Mouse (Mus musculus): ENCODE measurements around the gene Mdm2.

Mdm2 gene

DNA sequence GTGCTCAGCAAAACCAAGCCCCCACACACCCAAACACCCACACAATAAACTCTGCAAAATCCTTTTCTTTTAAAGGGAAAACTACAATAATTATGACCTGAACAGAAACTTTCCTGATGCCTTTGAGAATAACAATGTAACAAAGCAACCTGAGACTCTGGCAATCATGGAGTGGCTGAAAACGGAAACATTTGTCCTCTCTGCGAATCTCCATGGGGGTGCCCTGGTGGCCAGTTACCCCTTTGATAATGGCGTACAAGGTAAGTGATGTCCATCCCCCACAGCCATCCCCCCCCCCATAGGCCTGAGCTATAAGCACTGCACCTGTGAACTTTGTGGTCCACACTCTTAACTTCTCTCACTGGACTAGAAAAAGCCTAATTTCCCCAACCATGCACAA, 40.5 kb downstream of the Mdm2 start:
- DNase-seq (ENCODE audit: low spot score in 2 of 2) = no peak

DNA sequence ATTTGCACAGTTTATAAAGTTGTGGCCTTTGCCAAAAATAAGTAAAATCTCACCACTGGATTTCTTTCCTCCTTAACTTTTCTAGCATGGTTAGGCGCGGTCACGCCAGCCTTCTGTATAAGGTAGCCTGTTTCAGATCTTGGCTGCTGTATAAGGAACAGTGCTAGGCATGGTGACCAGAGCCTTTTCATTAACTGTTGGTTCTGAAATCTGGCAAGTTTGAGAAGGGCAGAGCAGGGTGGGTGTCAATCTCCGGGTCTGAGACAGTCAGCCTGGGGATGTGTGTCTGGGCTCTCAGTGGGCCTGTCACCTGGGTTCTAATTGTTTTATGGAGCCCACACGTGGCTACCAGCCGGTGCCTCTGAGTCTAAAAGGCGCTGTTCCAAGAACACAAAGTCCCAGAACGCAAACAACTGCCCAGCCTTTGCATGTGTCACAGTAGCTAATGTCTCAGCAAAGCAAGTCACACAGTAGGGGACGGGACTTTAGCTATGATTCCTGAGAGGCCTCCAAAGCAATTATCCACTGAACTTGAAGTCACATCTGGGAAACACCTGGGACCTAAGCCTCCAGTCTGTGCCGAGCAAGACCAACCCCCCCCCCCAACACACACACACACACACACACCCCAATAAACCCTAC, 41.0 kb downstream of the Mdm2 start:
- no peak for DNase-seq (ENCODE audit: low spot score in 2 of 2)

DNA sequence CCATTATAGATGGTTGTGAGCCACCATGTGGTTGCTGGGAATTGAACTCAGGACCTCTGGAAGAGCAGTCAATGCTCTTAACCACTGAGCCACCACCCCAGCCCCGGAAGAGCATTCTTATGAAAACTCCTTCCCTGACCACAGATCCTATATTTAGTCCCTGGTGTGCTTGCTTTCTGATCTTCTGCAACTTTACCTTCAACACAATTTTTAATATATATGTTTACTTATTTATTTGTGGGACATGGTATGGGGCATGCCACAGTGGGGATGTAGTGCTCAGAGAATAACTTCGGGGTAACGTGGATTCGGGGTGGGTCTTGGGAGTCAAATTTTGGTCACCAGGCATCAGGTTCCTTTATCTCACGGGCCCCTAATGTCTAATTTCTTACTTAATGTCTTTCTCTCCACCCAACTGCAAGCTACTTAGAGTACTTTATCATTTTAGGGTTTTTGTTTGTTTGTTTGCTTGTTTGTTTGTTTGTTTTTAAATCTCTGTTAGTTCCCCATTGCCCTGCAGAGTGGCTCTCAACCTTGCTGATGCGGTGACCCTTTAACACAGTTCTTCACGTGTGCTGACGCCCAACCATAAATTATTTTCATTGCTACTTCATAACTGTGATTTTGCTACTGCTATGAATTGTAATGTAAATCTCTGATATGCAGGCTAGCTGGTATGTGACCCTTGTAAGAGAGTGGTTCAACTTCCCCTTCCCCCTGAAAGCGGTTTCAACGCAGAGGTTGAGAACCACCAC, 41.8 kb downstream of the Mdm2 start:
- no peak for DNase-seq (ENCODE audit: low spot score in 2 of 2)

DNA sequence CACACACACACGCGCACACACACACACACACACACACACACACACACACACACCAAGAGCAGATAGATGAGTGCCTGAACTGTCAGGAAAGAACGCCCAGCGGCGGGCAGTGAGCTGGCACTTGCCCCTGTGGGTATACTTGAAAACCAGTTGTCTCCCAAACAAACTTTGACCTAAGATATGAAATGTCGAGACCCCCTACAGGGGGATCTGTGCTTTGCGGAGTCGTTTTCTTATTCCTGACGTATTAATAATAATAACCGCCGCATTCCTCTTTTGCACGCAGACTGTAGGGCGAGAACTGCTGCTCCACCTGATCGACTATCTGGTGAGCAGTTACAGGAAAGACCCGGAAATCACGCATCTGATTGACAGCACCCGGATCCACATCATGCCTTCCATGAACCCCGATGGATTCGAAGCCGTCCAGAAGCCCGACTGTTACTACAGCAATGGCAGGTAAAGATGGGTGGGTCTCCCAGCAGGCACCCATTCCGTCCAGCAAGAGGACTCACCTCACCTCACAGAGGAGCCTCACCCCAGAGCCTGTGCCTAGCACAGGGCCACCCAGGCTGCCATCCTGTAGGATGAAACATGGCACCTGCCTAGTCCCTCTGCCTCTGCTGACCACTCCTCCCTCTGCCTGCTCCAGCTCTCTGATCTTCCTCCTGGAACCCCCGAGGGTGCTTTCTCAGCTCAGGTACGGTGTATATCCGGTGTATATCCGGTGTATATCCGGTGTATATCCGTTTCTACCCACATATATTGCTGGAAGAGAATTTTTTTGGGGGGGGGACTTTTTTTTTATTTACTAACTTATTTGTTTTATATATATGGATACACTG, 42.7 kb downstream of the Mdm2 start:
- DNase-seq (ENCODE audit: low spot score in 2 of 2) = no peak

DNA sequence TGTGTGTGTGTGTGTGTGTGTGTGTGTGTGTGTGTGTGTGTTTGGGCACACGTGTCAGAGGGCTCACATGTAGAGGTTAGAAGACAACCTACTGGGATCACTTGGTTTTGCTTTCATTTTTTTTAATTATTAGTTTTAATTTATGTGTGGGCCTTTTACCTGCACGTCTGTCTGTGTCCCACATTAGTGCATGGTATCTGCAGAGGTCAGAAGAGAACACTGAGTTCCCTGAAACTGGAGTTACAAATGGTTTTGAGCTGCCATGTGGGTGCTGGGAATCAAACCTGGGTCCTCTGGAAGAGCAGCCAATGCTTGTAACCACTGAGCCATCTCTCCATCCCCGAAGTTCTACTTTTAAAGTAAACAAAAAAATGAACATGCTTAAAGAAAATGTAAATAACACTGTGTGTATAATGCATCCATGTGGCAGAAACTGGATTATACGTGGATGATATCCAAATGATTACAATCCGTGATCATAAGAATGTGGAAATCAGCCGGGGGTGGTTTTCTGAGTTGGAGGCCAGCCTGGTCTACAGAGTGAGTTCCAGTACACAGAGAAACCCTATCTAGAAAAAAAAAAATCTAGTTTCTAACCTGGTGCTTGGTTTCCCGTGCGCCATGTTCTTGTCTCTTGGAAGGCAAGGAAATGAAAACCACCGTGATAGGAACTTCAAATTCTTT, 43.5 kb downstream of the Mdm2 start:
- DNase-seq (ENCODE audit: low spot score in 2 of 2) = no peak

DNA sequence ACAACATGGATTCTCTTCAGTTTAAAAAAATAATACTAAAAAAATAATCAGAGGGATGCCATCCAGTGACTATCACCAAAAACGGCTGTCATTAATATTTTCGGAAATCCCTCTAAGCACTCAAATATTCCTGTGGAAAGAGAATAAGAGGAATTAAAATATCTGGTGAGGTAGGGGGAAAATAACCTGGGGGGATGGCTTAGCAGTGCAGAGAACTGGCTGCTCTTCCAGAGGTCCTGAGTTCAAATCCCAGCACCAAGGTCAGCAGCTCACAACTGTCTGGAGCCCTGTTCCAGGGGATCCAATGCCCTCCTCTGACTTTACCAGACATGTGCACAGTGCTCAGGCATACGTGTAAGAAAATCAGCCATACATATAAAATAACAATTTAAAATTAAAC, 44.2 kb downstream of the Mdm2 start:
- DNase-seq (ENCODE audit: low spot score in 2 of 2) = no peak

DNA sequence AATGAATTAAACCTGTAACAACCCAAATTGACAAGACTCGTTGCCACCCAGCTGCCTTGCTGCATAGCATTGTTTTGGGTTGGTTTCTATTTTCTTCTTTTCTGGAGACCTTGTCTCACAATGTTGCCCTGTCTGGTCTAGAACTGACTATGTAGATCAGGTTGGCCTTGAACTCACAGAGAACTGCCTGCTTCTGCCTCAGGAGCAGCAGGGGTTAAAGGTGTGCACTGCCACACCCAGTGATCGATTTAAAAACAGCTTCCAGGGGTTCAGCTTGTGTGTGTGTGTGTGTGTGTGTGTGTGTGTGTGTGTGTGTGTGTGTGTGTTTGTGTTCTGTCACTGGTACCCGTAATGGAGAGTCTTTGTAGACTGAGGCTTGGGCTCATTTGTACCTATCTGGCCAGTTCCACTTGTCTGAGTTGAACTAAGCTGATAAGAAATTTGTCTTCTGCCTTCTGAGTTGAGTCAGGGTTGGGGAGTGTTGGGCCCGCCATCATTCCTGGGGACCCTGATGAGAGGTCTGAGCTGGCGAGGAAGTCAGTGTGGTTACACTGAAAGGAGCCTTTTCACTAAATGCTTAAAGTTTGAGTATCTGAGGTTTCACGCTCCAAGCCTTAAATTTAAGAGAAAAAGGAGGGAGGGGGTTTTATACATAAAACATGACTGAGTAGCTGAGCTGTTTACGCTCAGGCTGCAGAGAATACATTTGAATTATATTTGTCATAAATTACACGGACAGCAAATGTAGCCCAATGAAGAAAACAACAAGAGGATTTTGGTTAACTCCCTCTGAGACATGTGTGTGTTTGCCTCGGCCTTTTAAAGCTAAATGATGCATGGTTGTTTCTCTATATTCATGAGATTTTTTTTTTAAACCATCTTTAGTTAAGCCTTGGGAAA, 44.9 kb downstream of the Mdm2 start:
- DNase-seq (ENCODE audit: low spot score in 2 of 2) = no peak

DNA sequence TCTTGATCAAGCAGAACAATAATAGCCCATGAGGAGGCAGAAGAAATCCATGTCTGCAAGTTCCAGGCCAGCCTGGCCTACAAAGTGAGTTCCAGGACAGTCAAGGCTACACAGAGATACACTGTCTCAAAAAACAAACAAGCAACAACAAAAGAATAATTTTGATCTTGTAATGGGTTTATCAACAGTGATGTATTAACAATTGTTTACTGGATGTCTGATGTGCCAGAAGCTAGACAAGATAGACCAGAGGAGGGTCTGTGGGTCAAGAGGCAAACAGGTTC, 45.7 kb downstream of the Mdm2 start:
- DNase-seq (ENCODE audit: low spot score in 2 of 2) = no peak

DNA sequence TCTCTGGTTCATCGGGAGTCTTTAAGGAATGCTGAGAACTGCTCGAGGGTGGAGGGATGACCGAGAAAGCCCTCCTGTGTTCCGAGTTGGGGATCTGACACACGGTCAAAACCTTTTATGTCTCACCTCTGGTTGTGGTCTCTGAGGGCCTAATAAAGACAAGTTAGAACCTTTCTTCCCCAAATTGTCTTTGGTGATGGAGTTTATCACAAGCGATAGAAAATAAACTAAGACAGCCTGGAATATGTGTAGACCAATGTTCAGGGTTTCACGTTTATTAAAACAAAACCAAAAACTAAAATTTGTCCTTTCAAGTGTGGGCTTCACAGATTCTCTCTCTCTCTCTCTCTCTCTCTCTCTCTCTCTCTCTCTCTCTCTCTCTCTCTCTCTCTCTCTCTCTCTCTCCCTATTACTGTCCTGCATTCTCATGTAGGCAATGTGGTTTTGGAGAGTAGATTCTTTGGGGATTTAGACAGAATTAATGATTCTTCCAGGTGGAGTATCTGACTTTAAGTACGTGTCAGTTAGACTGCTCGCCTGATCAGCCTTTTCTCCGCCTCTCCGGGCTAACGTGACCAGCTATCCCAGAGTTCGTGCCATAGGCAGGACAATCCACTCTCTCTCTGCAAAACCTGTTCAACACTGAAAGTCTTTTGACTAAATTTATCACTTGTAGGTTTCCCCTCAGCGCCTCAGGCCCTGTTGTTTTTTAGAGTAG, 46.2 kb downstream of the Mdm2 start:
- DNase-seq (ENCODE audit: low spot score in 2 of 2) = no peak

DNA sequence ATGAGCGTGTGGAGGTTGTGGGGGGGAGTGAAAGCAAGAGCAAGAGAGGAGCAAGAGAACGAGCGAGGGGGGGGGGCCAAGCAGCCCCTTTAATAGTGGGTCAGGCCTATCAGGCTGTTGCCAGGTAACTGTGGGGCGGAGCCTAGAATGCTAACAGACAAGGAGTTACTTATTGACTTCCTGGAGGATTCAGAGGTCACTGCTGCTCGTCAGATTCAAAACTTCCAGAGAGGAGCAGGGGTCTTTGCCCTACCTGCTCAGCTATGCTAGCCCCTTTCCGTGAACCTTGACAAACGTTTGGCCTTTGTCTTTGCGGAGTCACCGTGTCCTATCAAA, 46.7 kb downstream of the Mdm2 start:
- DNase-seq (ENCODE audit: low spot score in 2 of 2) = no peak

DNA sequence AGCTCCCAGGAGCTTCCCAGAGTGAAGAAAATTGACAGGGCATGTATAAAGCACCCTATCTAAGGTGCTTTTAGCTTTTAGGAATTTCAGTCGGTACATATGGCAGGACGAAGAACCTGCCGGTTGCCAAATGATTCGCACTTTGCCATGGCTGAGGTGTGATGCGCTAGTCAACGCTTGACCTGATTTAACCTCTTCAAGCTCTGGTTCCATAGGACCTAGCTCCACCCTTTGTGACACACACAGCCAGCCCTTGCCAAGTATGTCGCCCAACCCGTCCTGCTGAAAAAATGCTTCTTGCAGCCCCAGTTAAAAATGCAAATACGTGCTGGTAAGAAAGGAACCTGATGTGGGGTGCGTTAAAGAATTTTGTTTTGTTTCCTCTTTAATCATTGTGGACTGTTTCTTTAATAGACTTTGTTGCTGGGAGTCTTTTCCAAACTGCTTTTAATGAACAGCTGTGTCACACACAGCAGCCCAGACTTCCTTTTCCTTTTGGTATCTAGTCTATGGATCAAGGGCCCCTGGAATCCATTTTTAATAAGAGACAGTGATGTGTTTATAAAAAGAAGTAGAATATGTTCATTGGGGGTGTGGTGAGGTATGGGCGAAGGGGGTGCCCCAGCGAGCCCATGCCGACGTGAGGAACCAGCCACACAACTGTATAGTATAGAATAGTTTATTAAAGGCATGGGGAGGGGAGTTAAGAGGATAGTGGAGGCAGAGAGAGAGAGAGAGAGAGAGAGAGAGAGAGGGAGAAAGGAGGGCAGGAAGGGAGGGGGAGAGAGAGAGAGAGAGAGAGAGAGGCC, 47.3 kb downstream of the Mdm2 start:
- DNase-seq (ENCODE audit: low spot score in 2 of 2) = no peak

DNA sequence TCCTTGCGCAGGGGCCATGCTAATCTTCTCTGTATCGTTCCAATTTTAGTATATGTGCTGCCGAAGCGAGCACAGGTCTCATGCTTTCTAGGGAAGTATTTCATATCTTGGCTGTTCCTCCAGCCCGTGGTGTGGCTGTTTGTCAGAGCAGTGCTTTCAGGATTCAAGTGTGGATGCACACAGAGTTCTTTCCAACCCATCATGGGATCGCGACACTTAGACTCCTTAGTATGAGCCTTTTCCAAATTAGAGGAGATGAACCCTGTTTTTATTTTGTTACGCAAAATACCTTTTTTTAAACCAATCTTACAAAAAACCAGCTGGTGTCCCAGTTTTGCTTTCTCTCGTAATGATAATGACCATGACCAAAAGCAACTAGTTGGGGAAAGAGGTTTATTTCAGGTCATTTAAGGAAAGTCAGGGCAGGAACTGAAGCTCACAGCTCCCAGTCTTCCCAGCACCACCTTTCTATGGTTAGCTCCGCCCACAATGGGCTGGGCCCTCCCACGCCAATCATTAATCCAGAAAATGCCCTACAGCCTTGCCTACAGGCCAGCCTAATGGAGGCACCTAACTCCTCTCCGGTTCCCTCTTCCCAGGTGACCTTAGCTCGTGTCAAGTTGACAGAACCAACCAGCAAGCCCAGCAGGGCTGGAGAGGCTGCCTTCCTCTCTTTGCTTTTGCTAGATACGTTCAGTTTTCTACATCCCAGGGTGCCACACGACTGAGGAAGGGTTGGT, 48.1 kb downstream of the Mdm2 start:
- no peak for DNase-seq (ENCODE audit: low spot score in 2 of 2)

DNA sequence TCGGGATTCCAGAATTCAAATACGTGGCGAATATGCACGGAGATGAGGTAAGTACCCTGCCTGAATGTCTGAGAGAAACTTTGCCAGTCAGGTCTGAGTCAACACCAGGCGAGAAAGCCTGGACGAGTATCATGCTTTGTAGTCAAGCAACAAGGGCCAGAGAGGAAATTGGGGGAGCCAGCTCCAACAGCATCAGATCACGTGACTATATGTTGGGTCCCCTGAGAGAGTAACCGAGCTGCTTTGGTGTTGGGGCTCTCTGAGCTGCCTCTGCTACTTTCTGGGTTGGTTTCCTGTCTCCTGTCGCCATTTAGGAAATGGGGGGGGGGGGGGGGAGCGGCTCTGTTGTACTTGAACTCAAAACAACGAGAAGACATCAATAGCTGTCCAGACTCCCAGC, 50.7 kb downstream of the Mdm2 start:
- DNase-seq (ENCODE audit: low spot score in 2 of 2) = no peak

DNA sequence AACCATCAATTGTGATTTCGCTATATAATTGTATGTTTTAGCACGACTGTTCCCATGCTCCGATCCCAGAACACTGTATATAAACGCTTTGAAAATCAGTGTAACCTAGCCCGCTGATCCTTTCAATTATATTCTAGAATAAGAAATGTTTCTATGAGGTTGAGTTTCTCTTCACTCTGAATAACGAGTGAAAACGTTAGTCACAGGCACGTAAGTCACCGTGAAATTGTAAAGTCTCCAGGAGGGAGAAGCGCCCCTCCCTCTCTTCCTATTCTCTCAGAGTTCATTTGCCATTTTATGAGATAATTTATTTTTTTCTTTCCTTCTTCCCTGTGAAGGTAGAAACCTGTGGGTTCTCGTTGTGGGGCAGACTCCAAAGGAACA, 51.1 kb downstream of the Mdm2 start:
- no peak for DNase-seq (ENCODE audit: low spot score in 2 of 2)

DNA sequence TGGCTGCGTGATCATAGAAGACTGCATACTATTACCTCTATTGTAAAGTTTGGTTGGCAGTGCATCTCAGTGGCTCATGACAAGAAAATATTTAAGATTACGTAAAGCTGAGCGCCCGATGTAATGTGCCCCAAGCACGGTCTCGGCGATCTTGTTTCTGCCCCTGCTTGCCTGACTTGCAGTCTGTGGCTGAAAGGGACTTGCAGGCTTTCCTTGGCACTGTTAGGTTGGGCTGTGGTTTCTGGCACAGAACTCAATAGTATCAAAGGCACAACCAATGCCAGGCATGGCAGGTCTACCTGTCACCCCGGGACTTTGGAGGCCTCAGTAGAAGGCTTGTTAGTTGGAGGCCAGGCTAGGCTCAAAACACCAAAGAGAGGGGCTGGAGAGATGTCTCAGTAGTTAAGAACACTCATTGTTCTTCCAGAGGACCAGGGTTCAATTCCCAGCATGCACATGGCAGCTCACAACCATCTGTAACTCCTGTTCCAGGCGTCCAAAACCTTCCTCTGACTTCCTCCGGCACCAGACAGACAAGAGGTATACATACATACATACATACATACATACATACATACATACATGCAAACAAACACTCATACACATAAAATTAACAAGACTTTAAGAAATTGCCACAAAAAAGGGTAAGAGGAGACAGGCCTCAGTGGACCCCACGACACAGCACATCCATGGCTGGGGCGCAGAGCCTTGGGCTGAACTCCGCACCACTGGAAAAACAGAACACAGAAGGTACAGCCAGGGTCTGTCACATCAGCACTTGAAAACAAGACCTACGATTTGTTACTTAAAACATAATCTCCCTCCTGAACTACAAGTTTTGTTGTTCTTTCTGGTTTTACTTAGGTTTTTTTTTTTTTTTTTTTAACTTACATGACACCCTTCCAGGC, 51.8 kb downstream of the Mdm2 start:
- no peak for DNase-seq (ENCODE audit: low spot score in 2 of 2)

DNA sequence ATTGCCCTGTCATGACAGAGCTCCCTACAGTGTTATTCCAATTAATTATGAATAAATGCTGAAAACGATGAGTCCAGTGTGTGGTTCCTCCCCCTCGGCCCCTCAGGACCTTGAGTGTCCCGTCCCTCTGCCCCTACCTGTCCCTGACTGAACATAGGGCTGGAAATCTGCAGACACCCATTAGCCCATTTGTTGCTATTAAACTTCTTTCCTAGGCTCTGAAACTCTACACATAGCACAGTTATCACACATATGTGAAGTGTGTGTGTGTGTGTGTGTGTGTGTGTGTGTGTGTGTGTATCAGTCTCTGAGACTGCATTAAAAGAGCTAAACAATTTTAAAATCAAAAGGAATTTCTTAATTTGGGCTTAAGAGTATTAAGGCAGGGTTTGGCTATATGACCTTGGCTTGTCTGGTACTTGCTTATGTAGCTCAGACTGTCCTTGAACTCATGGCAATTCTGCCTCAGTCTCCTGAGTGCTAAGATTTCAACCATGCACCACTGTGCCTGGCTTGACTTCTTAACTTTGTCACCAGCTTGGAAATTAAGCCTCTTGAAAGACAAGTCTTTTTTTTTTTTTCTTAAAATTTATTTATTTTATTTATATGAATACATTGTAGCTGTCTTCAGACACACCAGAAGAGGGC, 52.8 kb downstream of the Mdm2 start:
- DNase-seq (ENCODE audit: low spot score in 2 of 2) = no peak

DNA sequence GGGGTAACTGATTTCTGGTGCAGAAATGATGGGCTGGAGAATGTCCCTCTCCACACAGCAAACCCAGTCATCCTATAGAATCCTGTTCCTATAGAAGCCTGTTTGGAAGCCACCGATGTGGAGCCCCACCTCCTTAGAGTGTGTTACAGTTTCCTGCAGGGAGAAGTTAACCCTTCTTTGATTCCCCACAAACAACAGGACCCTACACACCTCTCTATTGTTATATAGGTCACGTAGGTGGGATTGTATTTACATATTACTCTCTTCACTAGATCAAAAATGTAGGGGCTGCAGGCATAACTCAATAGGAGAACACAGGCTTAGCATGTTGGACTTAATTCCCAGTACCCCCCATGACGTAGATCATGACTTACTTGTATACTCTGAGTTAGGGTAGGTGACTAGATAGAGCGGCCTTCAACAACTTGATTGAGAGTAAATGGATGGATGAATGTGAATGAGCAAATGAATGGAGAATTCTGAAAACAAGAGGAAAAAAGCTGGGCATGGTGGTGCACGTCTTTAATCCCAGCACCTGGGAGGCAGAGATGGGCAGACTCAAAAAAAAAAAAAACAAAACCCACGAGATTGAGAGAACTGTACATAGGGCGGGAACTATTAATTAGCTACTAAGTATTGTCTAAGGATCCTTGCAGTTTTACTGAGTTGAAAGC, 53.4 kb downstream of the Mdm2 start:
- DNase-seq (ENCODE audit: low spot score in 2 of 2) = no peak
